Mouse (Mus musculus): ENCODE results near the gene Gm17416.

Gene Gm17416

DNA sequence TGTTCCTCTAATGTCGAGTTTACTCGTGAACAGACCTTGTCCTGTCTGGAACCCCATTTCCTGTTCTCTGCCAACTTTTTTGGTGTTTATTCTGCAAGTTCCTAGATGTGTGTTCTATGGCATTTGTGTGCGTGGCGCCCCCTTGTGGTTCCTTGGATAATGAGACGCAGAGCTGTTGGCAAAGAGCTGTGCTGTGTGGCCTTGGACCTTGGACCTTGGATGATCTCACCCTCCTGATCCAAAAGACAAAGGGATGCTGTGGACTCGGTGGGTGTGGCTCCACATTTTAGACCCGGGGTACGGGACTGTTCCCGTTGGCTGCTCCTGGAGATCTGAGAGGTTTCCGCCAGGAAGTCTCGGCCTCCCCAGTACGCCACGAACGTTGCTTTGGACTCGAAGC is 34.9 kb downstream of the Gm17416 start, which contains the start of gene Defb36:
Gene Defb36 (plus strand): TSS at position 271 of the 400 bp plus-strand sequence.
- in situ Hi-C loops (cut with MseI, MboI) = no loop called here

DNA sequence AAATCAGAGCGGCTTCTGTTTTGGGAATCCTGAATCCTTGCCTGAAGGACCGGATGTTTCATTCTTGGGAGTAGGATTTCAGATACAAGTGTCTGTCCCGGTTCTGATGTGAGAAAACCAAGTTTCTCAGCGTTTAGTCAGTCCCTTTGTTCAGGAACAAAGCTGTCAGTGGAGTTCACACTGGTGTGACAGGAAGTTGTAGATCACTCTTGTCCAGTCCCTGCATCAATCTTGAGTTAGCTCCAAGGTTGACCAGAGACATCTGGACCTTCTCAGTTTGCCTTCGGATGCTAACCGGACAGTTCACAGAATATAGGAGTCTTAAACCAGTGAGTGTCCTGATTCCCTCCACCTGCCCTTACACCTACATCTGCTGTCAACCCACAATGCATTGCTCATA is 38.6 kb downstream of the Gm17416 start:
- in situ Hi-C loops (cut with MseI, MboI) = no loop called here

DNA sequence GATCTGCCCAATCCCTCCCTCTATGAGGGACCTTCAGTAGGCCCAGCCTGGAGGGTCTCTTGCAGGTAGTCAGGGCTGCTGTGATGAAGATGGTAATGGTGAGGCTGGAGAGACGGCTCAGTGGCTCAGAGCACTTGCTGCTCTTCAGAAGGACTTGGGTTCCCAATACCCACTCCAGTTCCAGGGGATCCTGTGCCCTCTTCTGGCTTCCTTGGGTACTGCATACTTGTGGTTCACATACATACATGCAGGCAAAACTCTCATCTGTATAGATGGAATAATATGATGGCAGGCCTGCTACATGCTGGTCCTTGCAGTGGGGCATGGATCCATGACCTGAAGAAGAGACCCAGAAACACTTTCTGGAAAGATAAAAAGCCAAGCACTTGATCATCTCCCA is 39.6 kb downstream of the Gm17416 start:
- in situ Hi-C loops (cut with MseI, MboI) = no loop called here

DNA sequence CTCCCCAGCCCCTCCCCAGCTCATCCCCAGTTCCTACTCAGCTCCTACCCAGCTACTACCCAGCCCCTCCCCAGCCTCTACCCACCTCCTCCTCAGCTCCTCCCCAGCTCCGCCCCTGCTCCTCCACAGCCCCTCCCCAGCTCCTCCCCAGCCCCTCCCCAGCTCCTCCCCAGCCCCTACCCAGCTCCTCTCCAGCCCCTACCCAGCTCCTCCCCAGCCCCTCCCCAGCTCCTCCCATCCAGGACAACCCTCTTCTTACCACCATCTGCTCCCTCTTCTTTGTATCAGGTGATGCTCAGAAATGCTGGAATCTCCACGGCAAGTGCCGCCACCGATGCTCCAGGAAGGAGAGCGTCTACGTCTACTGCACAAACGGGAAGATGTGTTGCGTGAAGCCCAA is 43.1 kb downstream of the Gm17416 start:
- in situ Hi-C loops (cut with MseI, MboI) = no loop called here

DNA sequence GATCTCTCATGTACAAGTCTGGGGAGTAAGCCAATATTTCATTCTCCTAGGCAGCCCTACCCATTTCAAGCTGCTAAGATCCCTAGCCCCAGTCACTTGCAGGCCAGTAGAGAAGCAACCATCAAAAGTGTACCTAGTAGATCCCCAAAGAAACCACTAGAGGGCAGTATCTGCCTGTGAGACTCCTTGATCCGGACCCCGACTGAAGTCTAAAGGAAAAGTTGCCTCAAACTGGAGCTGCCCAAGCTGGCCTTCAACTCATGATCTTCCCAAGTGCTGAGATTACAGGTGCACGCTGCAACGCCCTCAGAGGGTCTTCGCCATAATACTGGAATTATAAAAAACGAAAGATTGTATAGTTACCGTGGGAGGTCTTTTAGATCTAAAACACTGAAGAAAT is 46.4 kb downstream of the Gm17416 start:
- in situ Hi-C loops (cut with MseI, MboI) = loop anchor here (5.0 kb wide), 1 partner anchor 42 kb away; no protein-coding TSS in a partner anchor

DNA sequence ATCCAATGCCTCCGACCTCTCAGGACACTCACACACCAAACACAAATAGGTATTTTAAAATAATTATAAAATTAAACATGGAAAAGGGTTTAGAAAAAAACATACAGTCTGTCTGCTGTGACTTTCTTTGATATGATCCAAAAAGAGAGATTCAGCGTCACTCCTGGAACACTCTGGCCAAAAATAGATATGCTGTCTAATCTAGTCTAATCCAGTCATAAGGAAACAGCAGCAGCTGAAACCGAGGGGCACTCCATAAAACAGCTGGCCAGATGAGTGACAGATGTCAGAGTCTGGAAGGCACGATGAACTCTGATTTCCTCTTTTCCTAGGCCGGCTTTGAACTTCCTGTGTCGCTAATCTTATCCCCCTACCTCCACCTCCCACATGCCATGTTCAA is 47.3 kb downstream of the Gm17416 start:
- in situ Hi-C loops (cut with MseI, MboI) = loop anchor here (5.0 kb wide), 1 partner anchor 41 kb away; no protein-coding TSS in a partner anchor

DNA sequence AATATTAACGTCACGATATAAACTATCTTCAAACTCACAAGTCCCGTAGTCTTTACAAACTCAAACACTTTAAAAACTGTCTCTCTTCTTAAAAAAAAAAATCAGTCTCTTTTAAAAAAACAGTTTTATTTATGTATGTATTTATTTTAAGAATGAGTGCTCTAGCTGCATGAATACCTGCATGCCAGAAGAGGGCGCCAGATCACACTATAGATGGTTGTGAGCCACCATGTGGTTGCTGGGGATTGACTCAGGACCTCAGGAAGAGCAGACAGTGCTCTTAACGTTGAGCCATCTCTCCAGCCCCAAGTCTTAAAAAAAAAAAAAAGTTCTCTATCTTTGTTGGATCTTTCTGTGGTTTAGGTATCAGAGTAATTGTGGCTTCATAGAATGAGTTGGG is 48.2 kb downstream of the Gm17416 start:
- in situ Hi-C loops (cut with MseI, MboI) = loop anchor here (5.0 kb wide), 1 partner anchor 40 kb away; no protein-coding TSS in a partner anchor

Measured in mouse trophoblast stem cell (cell line).